8 mouse cellular contexts compared by ENCODE assay signal in the genomic region with DNA sequence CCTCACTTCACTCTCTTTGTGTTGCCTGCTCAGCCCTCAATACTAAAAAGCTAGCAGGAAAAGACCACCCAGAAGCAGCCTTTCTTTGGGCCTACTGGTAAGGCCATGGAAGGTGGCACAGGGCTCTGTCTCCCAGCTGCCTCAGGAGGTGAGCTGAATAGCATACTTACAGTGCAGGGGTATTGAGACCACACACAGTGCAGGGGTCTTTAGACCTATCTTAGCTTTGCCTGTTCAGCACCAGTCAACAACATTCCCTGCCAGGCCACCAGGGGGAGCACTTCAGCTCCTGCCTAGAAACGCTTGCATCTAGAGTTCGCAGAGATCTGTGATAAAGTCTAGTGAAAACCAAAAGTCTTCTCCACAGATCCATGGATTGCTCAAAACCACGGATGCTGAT. TPM values are rescaled to one million over a fixed set of nuclear protein-coding genes. Genes with fewer than 3 reads are reported as not detected.
A peak's percentile ranks its signal among the peaks of the same experiment; 100 is the strongest.
DNase-seq lines count a peak whose midpoint lies in the region; ATAC-seq and TF ChIP-seq lines count a peak whose summit lies in the region.

No protein-coding gene starts in this region.

- intact Hi-C loops in heart, postnatal 14 days (cut with DNase I) = loop anchor here (1.0 to 2.0 kb wide), 2 partner anchors 66 to 151 kb away; no protein-coding TSS in a partner anchor

- H3K9ac ChIP-seq in CH12.LX (ENCODE audit: insufficient read depth, low read depth) = no peak overlapping the region
- H3K9ac ChIP-seq in lung, postnatal 0 days (replicated peaks; ENCODE audit: low read depth) = no peak overlapping the region

- H3K4me1 ChIP-seq in CH12.LX (ENCODE audit: control insufficient read depth in 1 of 2, insufficient read depth in 2 of 2) = no peaks in the 10 kb centered on the region
- H3K4me1 ChIP-seq in lung, postnatal 0 days (ENCODE audit: insufficient read depth, low read depth, low read length) = no peaks in the 10 kb centered on the region

- no peak overlapping the region for H3K4me3 ChIP-seq in CH12.LX (replicated peaks in 1 of 3; ENCODE audit: low read depth in 2 of 3, low read length in 2 of 3, poor library complexity in 1 of 3)
- H3K4me3 ChIP-seq in lung, postnatal 0 days (ENCODE audit: low read depth, low read length) = no peak overlapping the region

- no peak; the same call in 1 of the 2 replicates for ATAC-seq in lung, postnatal 0 days

- TF ChIP-seq POLR2A in CH12.LX (IDR thresholded peaks at IDR 0.05; ENCODE audit: low read depth, low read length) = no peak

- no peaks in the 10 kb centered on the region for H3K79me2 ChIP-seq in CH12.LX (replicated peaks; ENCODE audit: control insufficient read depth, extremely low read depth, insufficient read depth, poor library complexity, severe bottlenecking)

- in situ Hi-C loops in CH12.LX (cut with MboI; ENCODE audit: low pct_ligation_motif_present, low pct_unique_long_range_greater_than_20kb, low sequenced_read_pairs) = loop anchor here (10.0 kb wide), 1 partner anchor 67 kb away; no protein-coding TSS in a partner anchor

- peak; percentile 52 for TF ChIP-seq RAD21 in CH12.LX (IDR thresholded peaks at IDR 0.05; ENCODE audit: low read depth, low read length)

- H3K27me3 ChIP-seq in CH12.LX (replicated peaks) = peaks cover 75% of the 10 kb centered on the region
- H3K27me3 ChIP-seq in lung, postnatal 0 days (replicated peaks; ENCODE audit: insufficient read depth, low read length) = no peaks in the 10 kb centered on the region

- dilution Hi-C loops in CH12.LX (cut with MboI; ENCODE audit: extremely low pct_ligation_motif_present, extremely low pct_unique_long_range_greater_than_20kb, low sequenced_read_pairs) = no loop called here

- H3K27ac ChIP-seq in CH12.LX (ENCODE audit: insufficient read depth, low read depth) = no peak overlapping the region
- no peak overlapping the region for H3K27ac ChIP-seq in lung, postnatal 0 days (ENCODE audit: low read length)

- peak; percentile 58 for DNase-seq in CH12.LX (ENCODE audit: extremely low read depth)
- DNase-seq in adipocyte (ENCODE audit: low spot score) = peak; percentile 62
- DNase-seq in embryo, embryonic 10.5 days (ENCODE audit: low spot score) = peak; percentile 84
- peak; percentile 74 to 83 for DNase-seq in heart, postnatal 14 days
- DNase-seq in kidney, postnatal 4 days = peak; percentile 85 to 86
- DNase-seq in lung, postnatal 0 days (ENCODE audit: low spot score) = peak; percentile 72
- DNase-seq in right cerebral cortex, adult 18-20 months = peak; percentile 25
- peak; percentile 75 for DNase-seq in urinary bladder, postnatal 25 days (ENCODE audit: low spot score)

- 17% methylated on average over 3 of the region's 3 CpGs for WGBS in lung, postnatal 0 days

- TF ChIP-seq CTCF in CH12.LX (conservative IDR thresholded peaks at IDR 0.05 in 1 of 2, IDR thresholded peaks at IDR 0.05 in 1 of 2; ENCODE audit: low read depth in 2 of 2, low read length in 2 of 2) = peak; percentile 87 to 88
- peak; percentile 87 for TF ChIP-seq CTCF in lung, postnatal 0 days (IDR thresholded peaks at IDR 0.05)

- H3K36me3 ChIP-seq in CH12.LX (replicated peaks in 1 of 2; ENCODE audit: control insufficient read depth in 1 of 2, insufficient read depth in 1 of 2, low read length in 1 of 2) = no peaks in the 10 kb centered on the region
- no peaks in the 10 kb centered on the region for H3K36me3 ChIP-seq in lung, postnatal 0 days (ENCODE audit: insufficient read depth, low read length)

- no peak for TF ChIP-seq EP300 in CH12.LX (IDR thresholded peaks at IDR 0.05; ENCODE audit: low read length)
- TF ChIP-seq EP300 in lung, postnatal 0 days (IDR thresholded peaks at IDR 0.05) = no peak

- no peak overlapping the region for H3K4me2 ChIP-seq in CH12.LX (ENCODE audit: insufficient read depth, low read depth, poor library complexity, severe bottlenecking)
- no peak overlapping the region for H3K4me2 ChIP-seq in lung, postnatal 0 days (replicated peaks; ENCODE audit: low read depth, low read length)

- H3K9me3 ChIP-seq in CH12.LX (replicated peaks; ENCODE audit: low read length) = peaks cover 19% of the 10 kb centered on the region
- no peaks in the 10 kb centered on the region for H3K9me3 ChIP-seq in lung, postnatal 0 days (ENCODE audit: low read length)

TF ChIP-seq in CH12.LX, 34 proteins besides CTCF, POLR2A, EP300 and RAD21:
- TF ChIP-seq SMC3 (IDR thresholded peaks at IDR 0.05; ENCODE audit: low read depth, low read length) (peak; percentile 84), USF1 (IDR thresholded peaks at IDR 0.05; ENCODE audit: low read depth, low read length) (no peak), TBP (conservative IDR thresholded peaks at IDR 0.05; ENCODE audit: low read depth, low read length) (no peak), MAFK (IDR thresholded peaks at IDR 0.05; ENCODE audit: insufficient replicate concordance, low read length) (0 out of 2 replicates have a peak, but pooled peaks have one; percentile 11)

RNA-seq across cellular contexts. Expression of a gene that starts 19.0 kb away (rescaled TPM):
- 0.34 and 0.64 TPM in 2 replicates for total RNA-seq in CH12.LX (2012; rRNA removed)
- 0.05 and 0.07 TPM in 2 replicates for total RNA-seq in CH12.LX (2014; rRNA removed)
- polyA plus RNA-seq in CH12.LX (2012; ENCODE audit: insufficient read length, low read depth) = 0.03 and 0.08 TPM in 2 replicates
- under 1 TPM in 1 of 2 experiments, not detected in 1; 0.02 TPM for total RNA-seq in heart, postnatal 14 days (2021)
- 0.50 and 0.51 TPM in 2 replicates for polyA plus RNA-seq in lung, postnatal 0 days (2015; fragmentation: Nextera tagmentation; extraction: Ambion mirVana)

RNA-seq across cellular contexts. Expression of a gene that starts 21.2 kb away (rescaled TPM):
- total RNA-seq in CH12.LX (2012; rRNA removed) (180 and 214 TPM in 2 replicates), CH12.LX (2014; rRNA removed) (140 and 151 TPM in 2 replicates)
- polyA plus RNA-seq in CH12.LX (2012; ENCODE audit: insufficient read length, low read depth) = 426 and 516 TPM in 2 replicates
- 10 to 100 TPM; 31.2 to 37.7 TPM for total RNA-seq in heart, postnatal 14 days (2021)
- polyA plus RNA-seq in lung, postnatal 0 days (2015; fragmentation: Nextera tagmentation; extraction: Ambion mirVana) = 36.1 and 37.2 TPM in 2 replicates

RNA-seq across cellular contexts. Expression of a gene that starts 31.0 kb away (rescaled TPM):
- total RNA-seq in CH12.LX (2012; rRNA removed) (0.47 and 0.67 TPM in 2 replicates), CH12.LX (2014; rRNA removed) (0.26 TPM in 1 of 2 replicates, not detected in the other)
- 0.51 and 0.60 TPM in 2 replicates for polyA plus RNA-seq in CH12.LX (2012; ENCODE audit: insufficient read length, low read depth)
- 10 to 100 TPM; 37.4 to 40.8 TPM for total RNA-seq in heart, postnatal 14 days (2021)
- 11.6 and 12.2 TPM in 2 replicates for polyA plus RNA-seq in lung, postnatal 0 days (2015; fragmentation: Nextera tagmentation; extraction: Ambion mirVana)

Comparison
In these comparisons a context has a peak if more than half of its experiments do, and no peak if none do; other contexts are left out.
1. DNase-seq: peak in every context shown above with its lines; median percentile 86 in kidney, postnatal 4 days; 84 in embryo, embryonic 10.5 days; 78 in heart, postnatal 14 days; 75 in urinary bladder, postnatal 25 days; 72 in lung, postnatal 0 days; 62 in adipocyte; 58 in CH12.LX; 25 in right cerebral cortex, adult 18-20 months.
2. RNA of a gene that starts 31.0 kb away (total RNA-seq): 37.4 to 40.8 TPM in heart, postnatal 14 days; 0.26 to 0.67 TPM in CH12.LX; every median in the first group is over 10 times any median in the second.